Mouse (Mus musculus) embryonic fibroblast, embryonic 13.5 days (primary cell): ENCODE measurements around the gene Hist2h3c1. TPM values are rescaled to one million over a fixed set of nuclear protein-coding genes. Genes with fewer than 3 reads are reported as not detected.
A peak's percentile ranks its signal among the peaks of the same experiment; 100 is the strongest.

Experiments
- H3K27ac ChIP-seq: 2 replicates; pipeline ENCODE4 v1.5.1; 2012; ENCODE audit warnings: low read length, control low read depth, inconsistent platforms; ENCODE audit not compliant: insufficient read depth
- H3K4me1 ChIP-seq: 2 replicates; pipeline ENCODE4 v1.6.1; 2011; ENCODE audit warnings: low read length; ENCODE audit not compliant: control insufficient read depth, insufficient read depth
- H3K4me3 ChIP-seq: 2 replicates; pipeline ENCODE4 v1.5.1; 2011; ENCODE audit warnings: mild to moderate bottlenecking, control low read depth, low read length; ENCODE audit not compliant: insufficient read depth
- CTCF ChIP-seq: IDR thresholded peaks from 2 replicates; pipeline ENCODE4 v1.5.1; 2011; ENCODE audit warnings: mild to moderate bottlenecking, control low read depth, low read length, moderate library complexity, borderline replicate concordance; ENCODE audit not compliant: insufficient read depth
- POLR2A ChIP-seq: IDR thresholded peaks from 2 replicates; pipeline ENCODE4 v1.6.1; 2011; ENCODE audit warnings: low read depth, mild to moderate bottlenecking, control low read depth, low read length, moderate library complexity
- polyA plus RNA-seq: library from polyadenylated mRNA; stranded (reverse); fragments of >200 nt; gene quantifications from 2 replicates; pipeline ENCODE4 v1.2.4, GENCODE M21; 2011; ENCODE audit warnings: low read depth; ENCODE audit not compliant: missing spikeins, insufficient read length

The Hist2h3c1 gene
- polyA plus RNA-seq, 1 experiment, result not detected

DNA sequence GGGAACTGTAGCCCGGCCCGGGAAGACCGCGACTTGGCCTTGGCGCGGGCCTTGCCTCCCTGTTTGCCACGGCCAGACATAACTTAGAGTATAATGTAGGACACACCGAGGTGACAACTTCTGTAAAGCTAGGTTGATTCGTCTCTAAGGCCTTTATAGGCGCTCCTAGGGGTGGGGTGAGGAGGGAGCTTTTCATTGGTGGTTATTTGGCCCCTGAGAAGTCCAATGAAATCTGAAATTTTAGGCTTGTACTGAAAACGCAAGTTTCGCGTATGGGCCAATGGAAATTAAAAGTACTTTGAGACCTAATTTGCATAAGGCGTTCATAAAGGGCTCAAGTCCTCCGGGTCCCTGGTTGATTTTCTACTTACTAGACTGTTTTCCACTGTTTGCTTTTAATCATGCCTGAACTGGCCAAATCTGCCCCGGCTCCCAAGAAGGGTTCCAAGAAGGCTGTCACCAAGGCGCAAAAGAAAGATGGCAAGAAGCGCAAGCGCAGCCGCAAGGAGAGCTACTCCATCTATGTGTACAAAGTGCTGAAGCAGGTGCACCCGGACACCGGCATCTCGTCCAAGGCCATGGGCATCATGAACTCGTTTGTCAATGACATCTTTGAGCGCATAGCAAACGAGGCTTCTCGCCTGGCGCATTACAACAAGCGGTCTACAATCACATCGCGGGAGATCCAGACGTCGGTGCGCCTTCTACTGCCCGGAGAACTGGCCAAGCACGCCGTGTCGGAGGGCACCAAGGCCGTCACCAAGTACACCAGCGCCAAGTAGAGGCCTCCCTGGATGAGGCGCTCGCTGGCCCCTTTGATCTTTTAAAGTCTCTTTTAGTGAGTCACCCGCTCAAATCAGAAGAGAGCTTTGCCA lies 25.5 kb upstream of the Hist2h3c1 start, which contains the start of the genes Hist2h2ac and Hist2h2be:
Hist2h2ac (minus strand) TSS at position 116 of the 875 bp plus-strand sequence.
Hist2h2be (plus strand) TSS at position 355 of the 875 bp plus-strand sequence.
- Histone ChIP-seq H3K4me1 (peaks cover 5% of the 10 kb centered on the region), H3K27ac (peak within 1 kb of the TSS; percentile 97), H3K4me3 (peak within 1 kb of the TSS; percentile 74)
- TF ChIP-seq POLR2A (peak; percentile 94), CTCF (no peak)

DNA sequence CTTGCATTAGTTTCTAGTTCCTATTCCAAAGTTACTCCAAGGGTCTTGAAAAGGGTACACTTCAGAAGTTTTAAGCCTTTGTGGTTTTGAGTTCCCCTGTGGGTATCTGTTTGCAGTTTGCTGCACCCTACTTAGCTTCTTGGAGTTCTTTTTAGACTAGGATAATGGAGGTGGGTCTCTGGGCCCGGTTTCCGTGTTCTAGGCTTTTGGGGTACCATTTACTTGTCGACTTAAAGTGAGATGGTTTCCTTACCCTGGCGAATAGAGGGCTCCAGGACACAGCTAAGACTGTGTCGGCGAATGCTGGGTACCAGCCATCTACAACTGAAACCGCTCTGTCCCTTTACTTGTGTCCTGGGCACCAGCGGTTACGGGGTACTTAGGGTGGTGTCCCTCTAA lies 24.8 kb upstream of the Hist2h3c1 start:
- peaks cover 5% of the 10 kb centered on the region for H3K4me1 ChIP-seq
- TF ChIP-seq CTCF (no peak), POLR2A (no peak)
- H3K4me3 ChIP-seq, result peak overlapping the region; percentile 30
- H3K27ac ChIP-seq, result peak overlapping the region; percentile 75

DNA sequence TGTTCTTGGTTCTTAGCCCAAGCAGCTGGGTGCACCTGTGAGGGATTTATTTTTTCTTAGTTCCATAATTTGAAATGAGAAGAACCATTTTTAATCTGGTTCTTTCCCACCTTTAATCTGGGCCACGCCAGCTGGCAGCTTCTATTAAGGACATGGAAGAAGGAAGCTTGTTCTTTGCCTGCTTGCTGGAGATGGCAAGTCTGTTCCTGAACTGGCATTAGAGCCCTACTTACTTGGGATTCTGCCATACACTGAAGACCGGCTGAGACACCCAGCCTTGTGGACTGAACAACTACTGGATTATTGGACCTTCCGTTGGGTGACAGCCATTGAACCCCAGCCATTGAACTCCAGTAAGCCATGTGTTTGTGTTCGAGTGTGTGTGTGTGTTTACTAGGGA lies 23.7 kb upstream of the Hist2h3c1 start:
- TF ChIP-seq CTCF, result no peak
- TF ChIP-seq POLR2A, result no peak
- Histone ChIP-seq H3K27ac (no peak overlapping the region), H3K4me3 (no peak overlapping the region), H3K4me1 (peaks cover 13% of the 10 kb centered on the region)

DNA sequence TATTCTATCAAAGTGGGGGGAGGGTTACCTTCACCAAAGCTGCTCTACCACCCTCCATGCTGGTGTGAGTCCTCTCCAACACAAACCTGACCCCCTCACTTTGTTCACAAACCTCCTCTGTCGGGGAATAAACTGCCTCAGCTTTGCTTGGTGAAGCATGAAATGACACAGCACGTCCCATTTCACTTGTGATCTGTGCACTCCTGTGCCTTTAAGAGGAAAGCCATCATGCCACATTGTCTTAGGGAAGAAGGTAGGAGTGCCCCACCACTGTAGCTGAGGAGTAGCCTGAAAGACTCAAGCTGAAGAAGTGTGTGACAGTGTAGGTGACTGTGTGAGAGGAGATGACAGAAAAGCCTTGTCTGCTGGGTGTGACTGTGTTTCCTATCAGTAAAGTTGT lies 21.1 kb upstream of the Hist2h3c1 start:
- peaks cover 10% of the 10 kb centered on the region for H3K4me1 ChIP-seq
- TF ChIP-seq POLR2A, result no peak
- no peak for TF ChIP-seq CTCF
- H3K27ac ChIP-seq, result no peak overlapping the region
- H3K4me3 ChIP-seq, result no peak overlapping the region

DNA sequence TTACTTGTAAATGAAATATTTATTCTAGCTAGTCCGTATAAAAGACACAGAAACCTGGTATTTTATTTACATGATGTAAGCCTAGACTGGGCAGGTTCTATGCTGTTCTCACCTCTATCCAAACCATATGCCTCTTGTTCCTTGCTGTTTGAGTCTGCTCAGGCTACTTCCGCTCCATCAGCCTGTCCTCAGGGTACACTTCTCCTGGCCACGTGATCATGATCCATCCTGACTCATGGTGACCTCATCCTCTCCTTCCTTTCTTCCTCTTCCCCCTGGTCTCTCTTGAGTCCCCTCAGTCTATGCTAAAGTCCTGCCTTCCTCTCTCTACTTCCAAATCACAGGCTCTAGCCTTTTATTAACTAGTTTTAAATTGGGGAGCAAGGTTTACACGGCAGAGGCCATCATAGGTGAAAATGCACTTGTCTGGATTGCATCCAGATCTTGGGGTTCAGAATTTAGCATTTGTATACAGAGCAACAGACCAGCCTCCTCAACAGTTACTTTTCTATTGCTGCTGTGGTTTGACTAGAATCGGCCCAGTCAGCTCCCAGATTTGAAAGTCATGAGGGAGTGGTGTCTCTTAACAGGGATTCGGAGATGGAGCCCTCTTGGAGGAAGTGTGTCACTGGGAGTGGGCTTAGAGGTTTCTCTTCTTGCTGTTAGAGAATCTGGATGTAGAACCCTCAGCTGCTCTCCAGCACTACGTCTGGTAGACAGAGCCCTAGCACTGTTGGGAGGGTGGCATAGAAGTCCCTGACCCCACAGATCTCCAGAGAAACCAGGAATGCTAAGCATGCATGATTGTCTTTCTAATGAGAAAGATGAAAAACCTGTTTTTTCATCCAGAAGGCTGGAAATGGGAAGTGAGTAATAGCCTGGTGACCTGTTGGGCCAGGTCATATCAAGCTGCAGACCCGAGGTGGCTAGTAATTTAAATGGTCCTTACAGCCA lies 19.5 kb upstream of the Hist2h3c1 start:
- peaks cover 8% of the 10 kb centered on the region for H3K4me1 ChIP-seq
- H3K27ac ChIP-seq, result peak overlapping the region; percentile 57
- no peak overlapping the region for H3K4me3 ChIP-seq

DNA sequence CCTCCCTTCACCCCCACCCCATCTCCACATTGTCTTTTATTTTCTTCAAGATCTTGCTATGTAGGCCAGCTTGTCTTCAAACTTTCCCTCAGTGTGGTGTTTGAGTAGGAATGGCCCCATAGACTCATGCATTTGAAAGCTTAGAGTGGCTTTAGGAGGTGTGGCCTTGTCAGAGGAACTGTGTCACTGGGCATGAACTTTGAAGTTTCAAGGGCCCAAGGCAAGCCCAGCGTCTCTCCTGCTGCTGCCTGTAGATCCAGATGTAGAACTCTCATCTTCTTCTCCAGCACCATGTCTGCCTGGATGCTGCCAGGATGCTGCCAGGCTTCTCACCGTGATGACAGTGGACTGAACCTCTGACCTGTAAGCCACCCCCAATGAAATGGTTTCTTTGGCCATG lies 17.7 kb upstream of the Hist2h3c1 start:
- no peak overlapping the region for H3K4me3 ChIP-seq
- H3K4me1 ChIP-seq, result peaks cover 8% of the 10 kb centered on the region
- no peak for TF ChIP-seq CTCF
- no peak for TF ChIP-seq POLR2A
- H3K27ac ChIP-seq, result no peak overlapping the region

More for the DNA sequence above, 19.5 kb upstream of the Hist2h3c1 start:
- TF ChIP-seq POLR2A (no peak), CTCF (no peak)

DNA sequence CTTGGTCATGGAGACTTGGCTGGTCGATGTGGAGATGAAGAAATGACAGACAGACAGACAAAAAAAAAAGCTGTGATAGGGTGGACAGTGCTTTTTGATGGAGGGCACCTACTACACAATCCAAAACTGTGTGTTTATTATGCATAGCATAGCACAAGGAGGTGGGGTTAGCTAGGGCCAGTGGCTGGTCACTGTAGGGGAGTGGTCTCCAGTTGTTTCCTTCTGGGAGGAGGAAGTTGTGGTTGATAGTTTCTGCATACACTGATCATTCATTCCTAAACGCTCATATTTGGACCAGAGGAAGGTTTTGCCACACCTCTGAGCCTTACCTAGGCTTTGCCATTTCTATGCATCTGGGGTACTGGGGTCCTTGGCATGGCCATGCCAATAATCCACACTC lies 16.1 kb upstream of the Hist2h3c1 start:
- Histone ChIP-seq H3K4me3 (no peak overlapping the region), H3K4me1 (peaks cover 8% of the 10 kb centered on the region), H3K27ac (no peak overlapping the region)
- TF ChIP-seq CTCF (no peak), POLR2A (no peak)

DNA sequence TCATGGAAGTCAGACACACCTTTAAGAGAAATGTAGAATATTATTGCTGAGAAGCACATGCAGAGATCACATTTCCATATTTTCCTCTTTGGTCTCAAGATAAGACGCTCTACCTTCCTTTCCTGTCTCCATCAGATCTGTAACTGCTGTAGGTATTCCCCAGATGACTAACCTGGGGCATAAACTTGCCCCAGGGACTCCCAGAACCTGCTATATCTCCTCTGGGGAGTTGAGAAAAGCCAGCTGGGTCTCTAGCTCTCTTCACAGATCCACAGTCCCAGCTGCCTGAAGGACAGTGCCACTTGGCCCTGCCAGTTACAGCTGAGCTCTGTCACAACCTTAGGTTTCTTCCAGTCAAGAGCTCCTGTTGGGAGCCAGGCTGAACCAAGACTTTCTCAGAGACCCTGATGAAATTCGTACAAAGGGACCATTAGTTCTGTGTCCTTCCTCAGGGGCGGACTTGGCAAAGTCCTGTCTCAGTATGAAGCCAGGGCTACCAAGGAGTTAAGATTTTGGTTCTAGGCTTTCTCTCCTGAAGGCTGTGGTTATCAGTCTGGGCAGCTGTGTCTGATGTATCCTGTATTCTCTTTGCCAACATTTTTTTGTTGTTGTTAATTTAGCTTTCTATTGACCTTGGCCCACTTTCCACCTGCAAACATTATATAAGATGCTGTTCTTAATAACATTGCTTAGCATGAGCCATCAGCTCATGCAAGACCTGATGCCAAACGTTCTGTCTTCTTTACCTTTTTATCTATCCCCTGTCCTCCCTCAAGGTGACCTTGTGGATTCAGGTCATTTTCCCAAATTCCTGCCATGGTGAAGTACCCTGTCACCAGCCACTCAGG lies 15.4 kb upstream of the Hist2h3c1 start:
- Histone ChIP-seq H3K4me1 (peaks cover 8% of the 10 kb centered on the region), H3K4me3 (no peak overlapping the region), H3K27ac (no peak overlapping the region)
- TF ChIP-seq POLR2A, result no peak
- TF ChIP-seq CTCF, result no peak

DNA sequence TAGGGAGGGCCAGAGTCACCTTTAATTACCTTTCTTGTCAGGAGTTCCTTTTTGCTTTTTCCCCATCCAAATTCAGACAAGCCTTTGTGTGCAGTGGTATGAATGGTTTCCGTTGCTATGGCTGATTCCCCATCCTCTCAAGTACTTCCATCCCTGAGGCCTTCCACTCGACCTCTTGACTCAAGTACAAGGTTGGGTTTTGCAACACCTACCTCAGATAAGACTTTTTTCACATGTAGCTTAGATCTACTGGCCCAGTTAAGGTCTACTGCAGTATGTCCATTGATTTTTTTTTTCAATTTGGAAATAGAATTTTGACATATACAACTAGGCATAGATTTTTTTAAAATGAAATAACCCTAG lies 14.7 kb upstream of the Hist2h3c1 start:
- TF ChIP-seq POLR2A (no peak), CTCF (no peak)
- Histone ChIP-seq H3K4me1 (peaks cover 9% of the 10 kb centered on the region), H3K4me3 (no peak overlapping the region), H3K27ac (no peak overlapping the region)
